ENCODE assay signal across 8 mouse cellular contexts in the genomic region with DNA sequence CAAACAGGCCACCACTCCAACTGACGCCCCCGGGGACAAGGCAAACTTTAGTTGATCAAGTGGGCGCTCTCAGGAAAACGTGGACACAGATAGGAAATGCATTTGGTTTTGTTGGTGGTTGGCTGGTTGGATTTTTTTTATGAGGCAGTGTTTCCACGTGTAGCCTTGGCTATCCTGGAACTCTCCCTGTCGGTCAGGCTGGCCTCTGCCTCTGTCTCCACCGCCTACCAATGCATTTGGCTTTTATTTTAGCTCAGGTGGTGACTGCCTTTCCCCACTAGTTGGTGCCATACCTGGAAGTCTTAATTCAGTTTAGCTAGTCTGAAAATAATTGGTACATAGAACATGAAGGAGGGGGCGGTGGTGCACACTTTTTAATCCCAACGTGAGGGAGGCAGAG. TPM values are rescaled to one million over a fixed set of nuclear protein-coding genes. Genes with fewer than 3 reads are reported as not detected.
DNase-seq lines count a peak whose midpoint lies in the region; ATAC-seq lines count a peak whose summit lies in the region.

No protein-coding gene starts in this region.

- H3K4me3 ChIP-seq in forebrain, embryonic 10.5 days = peak overlapping the region; percentile 83

- peaks cover 14% of the 10 kb centered on the region for H3K4me1 ChIP-seq in forebrain, embryonic 10.5 days

- intact Hi-C loops in heart, postnatal 14 days (cut with DNase I) = no loop called here
- intact Hi-C loops in gastrocnemius, postnatal 14 days (cut with DNase I; ENCODE audit: low total_unique reads) = no loop called here

- H3K27me3 ChIP-seq in forebrain, embryonic 10.5 days (ENCODE audit: poor library complexity, severe bottlenecking) = no peaks in the 10 kb centered on the region

- H3K36me3 ChIP-seq in forebrain, embryonic 10.5 days (replicated peaks) = no peaks in the 10 kb centered on the region

- WGBS in forebrain, embryonic 10.5 days = 27% methylated on average over 9 of the region's 9 CpGs

- DNase-seq in heart, adult 11 months = peak; percentile 77
- no peak for DNase-seq in heart, postnatal 14 days
- peak; percentile 16 for DNase-seq in NIH3T3 (ENCODE audit: low read depth)
- DNase-seq in forebrain, embryonic 10.5 days (ENCODE audit: extremely low spot score, low spot score) = no peak
- peak; percentile 41 to 54 for DNase-seq in kidney, adult 8-10 months
- peak; percentile 34 for DNase-seq in thymus, postnatal 4 days
- DNase-seq in gastrocnemius, postnatal 14 days = no peak

- ATAC-seq in megakaryocyte, adult 5-6 weeks (ENCODE audit: poor library complexity, severe bottlenecking) = peak; percentile 20

- H3K27ac ChIP-seq in forebrain, embryonic 10.5 days = peak overlapping the region; percentile 96; the same call in 1 of the 2 replicates

- H3K9me3 ChIP-seq in forebrain, embryonic 10.5 days = no peaks in the 10 kb centered on the region

RNA-seq across cellular contexts. Expression of a gene that starts 0.7 kb away (rescaled TPM):
- 1 to 10 TPM; 5.8 TPM for total RNA-seq in heart, postnatal 14 days (2021)
- 10.5 and 11.2 TPM in 2 replicates for polyA plus RNA-seq in forebrain, embryonic 10.5 days (2016; fragmentation: Nextera tagmentation; extraction: Ambion mirVana)
- total RNA-seq in megakaryocyte, adult 5-6 weeks (2015) = 7.0 and 7.8 TPM in 2 replicates
- total RNA-seq in megakaryocyte, adult 5-6 weeks (2017) = 9.9 and 12.1 TPM in 2 replicates
- total RNA-seq in gastrocnemius, postnatal 14 days (2021) = 1 to 10 TPM; 3.6 to 4.5 TPM

RNA-seq across cellular contexts. Expression of a gene that starts 8.7 kb away (rescaled TPM):
- 10 to 100 TPM; 22.7 to 23.4 TPM for total RNA-seq in heart, postnatal 14 days (2021)
- polyA plus RNA-seq in forebrain, embryonic 10.5 days (2016; fragmentation: Nextera tagmentation; extraction: Ambion mirVana) = 30.3 and 31.5 TPM in 2 replicates
- 22.2 and 23.6 TPM in 2 replicates for total RNA-seq in megakaryocyte, adult 5-6 weeks (2015)
- total RNA-seq in megakaryocyte, adult 5-6 weeks (2017) = 21.9 and 22.1 TPM in 2 replicates
- total RNA-seq in gastrocnemius, postnatal 14 days (2021) = 10 to 100 TPM; 19.5 to 21.3 TPM

RNA-seq across cellular contexts. Expression of a gene that starts 13.4 kb away (rescaled TPM):
- 10 to 100 TPM; 34.6 to 46.0 TPM for total RNA-seq in heart, postnatal 14 days (2021)
- 36.1 and 45.2 TPM in 2 replicates for polyA plus RNA-seq in forebrain, embryonic 10.5 days (2016; fragmentation: Nextera tagmentation; extraction: Ambion mirVana)
- total RNA-seq in megakaryocyte, adult 5-6 weeks (2015) = 49.7 and 73.0 TPM in 2 replicates
- total RNA-seq in megakaryocyte, adult 5-6 weeks (2017) = 57.2 and 90.2 TPM in 2 replicates
- total RNA-seq in gastrocnemius, postnatal 14 days (2021) = 10 to 100 TPM; 23.4 to 32.3 TPM

RNA-seq across cellular contexts. Expression of a gene that starts 54.6 kb away (rescaled TPM):
- 100 to 1,000 TPM; 154 to 165 TPM for total RNA-seq in heart, postnatal 14 days (2021)
- 692 and 710 TPM in 2 replicates for polyA plus RNA-seq in forebrain, embryonic 10.5 days (2016; fragmentation: Nextera tagmentation; extraction: Ambion mirVana)
- 158 and 163 TPM in 2 replicates for total RNA-seq in megakaryocyte, adult 5-6 weeks (2015)
- total RNA-seq in megakaryocyte, adult 5-6 weeks (2017) = 331 and 390 TPM in 2 replicates
- 100 to 1,000 TPM; 125 to 140 TPM for total RNA-seq in gastrocnemius, postnatal 14 days (2021)

Comparison
In these comparisons a context has a peak if more than half of its experiments do, and no peak if none do; other contexts are left out.
1. DNase-seq: peak in heart, adult 11 months (single experiment), NIH3T3 (single experiment), kidney, adult 8-10 months (2 of 2) and thymus, postnatal 4 days (single experiment); none in heart, postnatal 14 days (0 of 2), forebrain, embryonic 10.5 days (single experiment) and gastrocnemius, postnatal 14 days (single experiment).